Mouse (Mus musculus): ENCODE results near the gene Scaf11. TPM values are rescaled to one million over a fixed set of nuclear protein-coding genes. Genes with fewer than 3 reads are reported as not detected.

The Scaf11 gene
- polyA plus RNA-seq, 1 experiment, result 28.7 TPM

DNA sequence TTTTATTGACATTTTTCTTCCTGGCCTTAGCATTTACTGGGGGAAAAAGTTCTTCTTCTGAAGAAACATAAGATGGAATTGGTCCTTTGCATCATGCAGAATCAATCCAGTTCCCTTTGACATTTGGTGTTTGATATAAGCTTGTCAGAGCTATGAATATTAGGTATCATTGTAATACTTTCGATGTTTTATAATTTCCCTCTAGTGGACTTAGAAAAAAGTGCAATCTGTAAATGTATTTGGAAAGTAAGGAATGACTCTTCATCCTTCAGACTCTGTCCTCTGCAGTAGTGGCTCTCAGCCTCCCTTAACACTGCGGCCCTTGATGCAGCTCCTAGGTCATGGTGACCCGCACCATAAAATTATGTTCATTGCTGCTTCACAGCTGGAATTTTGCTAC, 67.8 kb downstream of the Scaf11 start:
- Histone ChIP-seq H3K4me3 (ENCODE audit: insufficient read depth, low read depth, low read length) (no peak overlapping the region), H3K27ac (replicated peaks; ENCODE audit: low read depth, low read length) (no peak overlapping the region), H3K4me1 (ENCODE audit: control insufficient read depth, insufficient read depth, insufficient read length, low read length) (no peaks in the 10 kb centered on the region)

- Histone ChIP-seq H3K27ac (replicated peaks; ENCODE audit: low read depth, low read length) (no peak overlapping the region), H3K4me1 (ENCODE audit: control insufficient read depth, insufficient read depth, insufficient read length, low read length) (no peaks in the 10 kb centered on the region), H3K4me3 (ENCODE audit: insufficient read depth, low read depth, low read length) (no peak overlapping the region)
These were observed 72.1 kb downstream of the Scaf11 start for GRCm38 (mm10) chr15:96388565-96388964.

- H3K4me1 ChIP-seq (ENCODE audit: control insufficient read depth, insufficient read depth, insufficient read length, low read length), result no peaks in the 10 kb centered on the region
- no peak overlapping the region for H3K4me3 ChIP-seq (ENCODE audit: insufficient read depth, low read depth, low read length)
- no peak overlapping the region for H3K27ac ChIP-seq (replicated peaks; ENCODE audit: low read depth, low read length)
These were observed 78.4 kb downstream of the Scaf11 start for GRCm38 (mm10) chr15:96382223-96382622.

GRCm38 (mm10) chr15:96377701-96378100, 82.9 kb downstream of the Scaf11 start:
- Histone ChIP-seq H3K27ac (replicated peaks; ENCODE audit: low read depth, low read length) (no peak overlapping the region), H3K4me3 (ENCODE audit: insufficient read depth, low read depth, low read length) (no peak overlapping the region), H3K4me1 (ENCODE audit: control insufficient read depth, insufficient read depth, insufficient read length, low read length) (peaks cover 4% of the 10 kb centered on the region; the same call in 1 of the 2 replicates)

DNA sequence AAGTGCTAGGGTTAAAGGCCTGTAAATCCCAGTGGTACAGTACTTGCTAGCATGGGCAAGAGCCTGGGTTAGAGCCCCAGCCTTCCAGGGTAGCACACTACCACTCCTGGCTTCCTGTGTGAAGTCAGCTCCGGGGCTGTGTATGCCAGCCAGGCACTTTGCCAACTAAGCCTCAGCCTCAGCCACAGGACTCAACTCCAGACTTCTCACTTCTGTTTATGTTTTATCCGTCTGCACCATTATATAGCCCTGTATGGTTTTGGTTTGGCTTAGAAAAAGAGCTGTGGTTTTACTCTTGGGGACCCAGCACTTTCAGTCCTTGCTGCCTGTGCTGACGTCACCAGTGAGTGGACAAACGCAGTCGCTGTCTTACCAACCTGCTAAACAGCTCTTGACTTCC, 83.4 kb downstream of the Scaf11 start:
- Histone ChIP-seq H3K27ac (replicated peaks; ENCODE audit: low read depth, low read length) (no peak overlapping the region), H3K4me1 (ENCODE audit: control insufficient read depth, insufficient read depth, insufficient read length, low read length) (peaks cover 4% of the 10 kb centered on the region; the same call in 1 of the 2 replicates), H3K4me3 (ENCODE audit: insufficient read depth, low read depth, low read length) (no peak overlapping the region)

DNA sequence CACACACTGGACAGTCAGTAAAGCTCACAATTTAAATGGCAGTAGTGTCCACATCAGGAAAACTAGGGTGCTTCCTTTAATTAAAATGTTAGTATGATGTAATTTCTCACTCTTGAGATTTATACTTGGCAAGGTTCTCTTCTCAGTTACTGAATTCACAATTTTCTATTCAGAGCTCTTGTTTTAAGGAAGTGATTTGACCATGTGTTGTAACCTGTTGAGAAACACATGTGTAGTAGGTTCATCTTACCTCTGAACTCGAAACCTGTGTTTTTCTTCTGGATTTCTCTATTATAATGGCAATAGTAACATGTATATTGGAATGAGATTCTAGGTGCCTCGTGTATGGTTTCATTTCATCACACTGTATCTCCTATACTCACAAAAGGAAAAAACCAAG, 84.4 kb downstream of the Scaf11 start:
- Histone ChIP-seq H3K4me3 (ENCODE audit: insufficient read depth, low read depth, low read length) (no peak overlapping the region), H3K4me1 (ENCODE audit: control insufficient read depth, insufficient read depth, insufficient read length, low read length) (peaks cover 4% of the 10 kb centered on the region; the same call in 1 of the 2 replicates), H3K27ac (replicated peaks; ENCODE audit: low read depth, low read length) (no peak overlapping the region)

- H3K4me1 ChIP-seq (ENCODE audit: control insufficient read depth, insufficient read depth, insufficient read length, low read length), result peaks cover 4% of the 10 kb centered on the region; the same call in 1 of the 2 replicates
- no peak overlapping the region for H3K27ac ChIP-seq (replicated peaks; ENCODE audit: low read depth, low read length)
- no peak overlapping the region for H3K4me3 ChIP-seq (ENCODE audit: insufficient read depth, low read depth, low read length)
These were observed 87.5 kb downstream of the Scaf11 start for GRCm38 (mm10) chr15:96373161-96373560.

DNA sequence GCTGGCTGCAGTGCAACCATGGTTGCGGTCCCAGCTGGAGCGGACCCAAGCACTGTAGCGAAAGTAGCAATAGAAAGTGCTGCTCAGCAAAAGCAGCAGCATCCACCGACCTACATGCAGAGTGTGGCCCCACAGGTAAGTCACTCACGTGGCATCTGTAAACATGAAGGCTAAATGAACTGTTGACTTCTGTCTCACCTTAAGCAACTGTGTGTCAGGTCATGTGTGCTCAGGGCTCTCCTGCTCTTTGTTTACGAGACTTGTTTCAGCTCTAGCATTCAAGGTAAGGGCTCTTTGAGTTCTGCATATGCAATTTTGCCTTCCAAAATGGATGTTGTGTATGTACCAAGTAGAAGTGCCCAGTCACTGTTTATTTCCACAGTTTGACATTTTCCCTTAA, 88.0 kb downstream of the Scaf11 start:
- Histone ChIP-seq H3K27ac (replicated peaks; ENCODE audit: low read depth, low read length) (no peak overlapping the region), H3K4me1 (ENCODE audit: control insufficient read depth, insufficient read depth, insufficient read length, low read length) (peaks cover 4% of the 10 kb centered on the region; the same call in 1 of the 2 replicates), H3K4me3 (ENCODE audit: insufficient read depth, low read depth, low read length) (no peak overlapping the region)

DNA sequence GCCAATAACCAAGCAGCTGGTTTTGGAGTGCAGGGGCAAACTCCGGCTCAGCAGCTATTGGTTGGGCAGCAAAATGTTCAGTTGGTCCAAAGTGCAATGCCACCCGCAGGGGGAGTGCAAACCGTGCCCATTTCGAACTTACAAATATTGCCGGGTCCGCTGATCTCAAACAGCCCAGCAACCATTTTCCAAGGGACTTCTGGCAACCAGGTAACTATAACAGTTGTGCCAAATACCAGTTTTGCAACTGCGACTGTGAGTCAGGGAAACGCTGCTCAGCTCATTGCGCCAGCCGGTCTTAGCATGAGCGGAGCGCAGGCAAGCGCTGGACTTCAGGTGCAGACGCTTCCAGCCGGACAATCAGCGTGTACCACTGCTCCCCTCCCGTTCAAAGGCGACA, 89.3 kb downstream of the Scaf11 start:
- no peak overlapping the region for H3K27ac ChIP-seq (replicated peaks; ENCODE audit: low read depth, low read length)
- no peak overlapping the region for H3K4me3 ChIP-seq (ENCODE audit: insufficient read depth, low read depth, low read length)

DNA sequence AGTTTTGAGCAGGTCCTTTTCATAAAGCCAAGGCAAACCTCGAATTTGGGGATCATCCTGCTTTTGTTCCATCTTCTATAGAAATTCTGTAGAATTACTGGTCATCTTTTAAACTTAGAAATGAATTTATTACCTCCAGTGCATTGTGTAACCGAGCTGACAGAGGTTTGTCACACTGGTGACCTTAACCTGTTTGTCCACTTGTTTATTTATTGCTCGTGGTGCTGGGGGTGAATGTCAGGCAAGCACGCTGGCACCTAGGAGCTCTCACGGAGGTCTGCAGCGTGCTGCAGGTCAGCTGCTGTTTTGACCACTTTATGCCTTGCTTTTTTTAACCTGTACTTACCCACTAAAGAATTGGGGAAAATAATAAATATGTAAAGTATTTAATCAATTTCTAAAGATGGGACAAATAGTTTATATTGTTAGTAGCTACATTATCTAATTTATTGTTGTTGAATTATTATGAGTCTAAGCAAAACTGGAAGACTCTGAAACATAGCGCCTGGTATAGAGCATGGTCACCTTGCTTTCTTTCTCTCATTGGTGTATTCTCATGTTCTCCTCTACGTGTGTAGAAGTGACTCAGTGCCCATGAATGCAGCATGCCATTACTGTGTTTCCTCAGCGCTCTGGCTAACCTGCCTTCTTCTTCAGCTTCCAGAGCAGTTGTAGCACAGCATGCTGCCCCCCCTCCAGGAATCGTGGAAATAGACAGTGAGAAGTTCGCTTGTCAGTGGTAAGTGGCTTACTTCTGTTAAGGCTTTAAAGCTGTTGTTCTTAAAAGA, 94.3 kb downstream of the Scaf11 start:
- H3K27ac ChIP-seq (replicated peaks; ENCODE audit: low read depth, low read length), result no peak overlapping the region
- no peaks in the 10 kb centered on the region for H3K4me1 ChIP-seq (ENCODE audit: control insufficient read depth, insufficient read depth, insufficient read length, low read length)
- no peak overlapping the region for H3K4me3 ChIP-seq (ENCODE audit: insufficient read depth, low read depth, low read length)

More for the DNA sequence above, 89.3 kb downstream of the Scaf11 start:
- H3K4me1 ChIP-seq (ENCODE audit: control insufficient read depth, insufficient read depth, insufficient read length, low read length), result no peaks in the 10 kb centered on the region

DNA sequence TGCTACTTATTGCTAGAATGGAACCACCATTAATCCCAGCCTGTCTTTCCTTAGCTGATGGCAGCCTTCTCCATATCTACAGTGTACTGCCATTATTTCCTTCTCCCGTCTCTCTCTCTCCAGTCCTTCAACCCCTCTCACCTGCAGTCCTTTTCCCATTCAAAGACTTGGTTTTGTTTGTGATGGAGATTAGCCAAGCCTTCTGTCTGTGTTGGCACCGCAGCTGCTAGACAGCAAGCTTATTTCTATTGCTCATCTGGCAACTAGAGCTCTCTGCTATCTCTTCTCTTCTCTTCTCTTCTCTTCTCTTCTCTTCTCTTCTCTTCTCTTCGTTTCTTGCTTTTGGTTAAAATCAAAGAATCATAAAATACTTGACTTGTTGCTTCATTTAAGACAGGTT, 95.3 kb downstream of the Scaf11 start:
- H3K27ac ChIP-seq (replicated peaks; ENCODE audit: low read depth, low read length), result no peak overlapping the region
- no peak overlapping the region for H3K4me3 ChIP-seq (ENCODE audit: insufficient read depth, low read depth, low read length)
- H3K4me1 ChIP-seq (ENCODE audit: control insufficient read depth, insufficient read depth, insufficient read length, low read length), result no peaks in the 10 kb centered on the region

Other genes with a start within 250 kb of the Scaf11 start
- 6.7 and 7.4 TPM in 2 replicates for gene Arid2, start 173.3 kb downstream of the Scaf11 start, polyA plus RNA-seq (2012; ENCODE audit: insufficient read depth, insufficient read length, missing spikeins)
- 0.28 TPM in 1 of 2 replicates, not detected in the other for gene Slc38a1, start 182.1 kb upstream of the Scaf11 start, polyA plus RNA-seq (2012; ENCODE audit: insufficient read depth, insufficient read length, missing spikeins)
- 25.0 and 41.1 TPM in 2 replicates for gene Slc38a2, start 238.9 kb upstream of the Scaf11 start, polyA plus RNA-seq (2012; ENCODE audit: insufficient read depth, insufficient read length, missing spikeins)